Mouse (Mus musculus): ENCODE measurements around the gene Kat6b.

Gene Kat6b

DNA sequence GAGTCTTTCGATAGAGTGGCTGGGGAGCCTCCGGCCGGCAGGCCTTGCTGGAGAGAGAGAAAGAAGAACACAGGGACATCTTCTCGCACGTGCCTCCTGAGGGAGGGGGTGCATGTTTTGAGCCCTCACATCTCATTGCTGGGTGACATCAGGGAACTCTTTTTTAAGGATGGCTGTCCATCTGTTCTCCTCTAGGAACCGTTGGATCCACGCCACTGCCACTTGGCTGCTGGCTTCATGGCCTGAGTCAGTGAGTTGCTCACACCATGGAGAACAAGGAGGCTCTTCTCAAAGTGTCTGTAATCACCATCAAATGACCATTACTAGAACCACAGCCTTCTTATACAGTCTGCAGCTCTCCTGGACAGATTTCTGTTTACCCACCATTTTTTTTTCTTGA lies 108.4 kb downstream of the Kat6b start:
- DNase-seq (ENCODE audit: low read depth in 1 of 2, low spot score in 2 of 2), result no peak

DNA sequence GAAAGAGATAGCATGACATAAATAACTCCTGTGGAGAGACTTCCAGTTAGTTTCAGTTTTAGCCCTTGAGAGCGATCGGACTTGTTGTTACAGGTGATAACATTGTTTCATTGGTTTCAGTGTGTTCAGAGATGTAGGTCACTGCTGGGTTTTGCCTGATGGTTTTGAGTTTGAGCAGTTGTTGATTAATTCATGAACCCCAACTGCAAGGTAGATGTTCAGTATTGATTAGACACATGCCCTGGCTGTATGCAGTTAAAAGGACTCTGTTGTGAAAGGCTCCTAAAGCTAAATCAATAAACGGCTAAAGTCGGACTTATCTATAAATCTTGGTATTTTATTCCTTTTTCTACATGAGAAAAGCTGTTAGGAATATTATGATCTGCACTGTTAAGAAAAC lies 109.0 kb downstream of the Kat6b start:
- no peak for DNase-seq (ENCODE audit: low read depth in 1 of 2, low spot score in 2 of 2)

DNA sequence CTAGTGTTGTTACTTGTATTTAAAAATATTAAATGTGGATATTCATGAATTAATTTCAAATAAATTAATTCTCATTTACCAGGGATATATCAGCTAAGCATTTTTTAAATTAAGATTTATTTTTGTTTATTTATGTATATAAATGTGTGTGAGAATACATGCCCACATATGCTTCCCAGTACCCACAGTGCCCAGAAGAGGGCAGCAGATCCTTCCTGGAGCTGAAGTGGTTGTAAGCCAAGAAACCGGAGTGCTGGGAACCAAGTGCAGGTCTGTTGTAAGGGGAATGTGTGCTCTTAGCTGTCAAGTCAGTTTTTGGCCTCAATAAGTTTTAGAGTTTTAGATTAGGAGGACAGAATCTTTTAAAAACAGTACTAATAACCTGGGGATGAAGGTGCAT lies 110.9 kb downstream of the Kat6b start:
- DNase-seq (ENCODE audit: low read depth in 1 of 2, low spot score in 2 of 2), result no peak

DNA sequence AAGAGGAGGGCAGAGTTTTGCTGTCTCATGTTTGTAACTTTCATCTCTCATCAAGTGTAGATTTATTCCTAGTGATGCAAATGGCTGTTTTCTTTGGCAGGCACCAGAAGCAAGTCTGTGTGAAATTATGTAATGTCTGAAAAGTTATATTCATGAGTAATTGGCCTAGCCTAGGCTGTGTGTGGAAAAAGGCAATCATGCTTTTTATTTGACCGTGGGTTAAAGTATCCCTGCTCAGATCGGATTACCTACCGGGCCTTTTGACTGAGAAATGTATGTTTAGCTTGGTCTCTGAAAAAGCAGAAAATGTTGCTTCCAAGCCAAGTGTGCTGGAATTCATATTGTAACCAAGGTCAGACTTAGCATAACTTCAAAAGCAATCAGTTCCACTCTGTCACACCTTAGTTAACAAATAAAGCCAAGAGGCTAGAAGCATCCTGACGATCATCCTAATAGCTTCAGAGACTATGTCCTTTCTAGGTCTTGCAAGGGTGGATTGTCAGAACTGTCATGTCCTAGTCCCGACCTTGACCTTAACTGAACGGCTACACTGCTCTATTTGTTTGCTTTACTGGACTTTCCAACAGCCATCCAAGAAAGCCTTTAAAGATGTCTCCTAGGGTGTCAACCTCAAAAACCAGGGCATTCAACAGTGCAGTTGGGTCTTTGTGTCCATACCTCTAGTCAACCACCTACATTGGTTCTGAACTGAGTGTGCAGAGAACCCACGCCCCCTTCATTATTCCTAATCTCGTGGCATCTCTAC lies 111.9 kb downstream of the Kat6b start:
- no peak for DNase-seq (ENCODE audit: low read depth in 1 of 2, low spot score in 2 of 2)

DNA sequence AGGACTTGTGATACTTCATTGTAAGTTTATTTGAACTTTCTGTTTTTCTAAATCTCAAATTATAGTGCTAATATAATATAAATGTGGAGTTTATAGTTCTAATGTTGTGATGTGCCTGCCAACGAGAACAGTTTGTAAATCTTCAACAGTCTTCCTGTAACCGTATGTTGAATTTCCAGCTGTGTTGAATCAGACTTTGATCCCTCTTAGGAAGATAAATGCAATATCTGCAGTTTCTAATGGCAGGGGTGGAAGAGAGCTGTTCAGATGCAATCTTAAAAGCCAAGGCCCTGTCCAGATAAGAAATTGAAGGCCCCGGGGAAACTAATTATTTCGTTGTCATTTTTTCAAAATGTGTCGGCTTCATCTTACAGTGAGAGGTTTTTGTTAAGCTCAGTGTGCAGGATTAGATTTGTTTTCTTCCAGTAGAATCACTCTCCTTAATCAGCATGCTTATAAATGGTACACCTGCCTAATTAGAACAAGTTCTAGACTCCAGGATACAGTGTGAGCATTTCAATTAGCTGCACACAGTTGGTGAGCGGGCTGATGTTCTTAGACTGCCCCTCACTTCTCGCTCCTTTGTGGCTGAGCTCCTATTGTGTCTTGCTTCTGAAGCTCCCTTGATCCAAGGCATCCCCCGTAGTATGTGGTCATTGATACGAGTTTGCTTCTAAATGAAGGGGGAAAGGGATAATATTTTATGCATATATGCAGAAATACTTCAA lies 118.4 kb downstream of the Kat6b start:
- DNase-seq (ENCODE audit: low read depth in 1 of 2, low spot score in 2 of 2), result no peak

DNA sequence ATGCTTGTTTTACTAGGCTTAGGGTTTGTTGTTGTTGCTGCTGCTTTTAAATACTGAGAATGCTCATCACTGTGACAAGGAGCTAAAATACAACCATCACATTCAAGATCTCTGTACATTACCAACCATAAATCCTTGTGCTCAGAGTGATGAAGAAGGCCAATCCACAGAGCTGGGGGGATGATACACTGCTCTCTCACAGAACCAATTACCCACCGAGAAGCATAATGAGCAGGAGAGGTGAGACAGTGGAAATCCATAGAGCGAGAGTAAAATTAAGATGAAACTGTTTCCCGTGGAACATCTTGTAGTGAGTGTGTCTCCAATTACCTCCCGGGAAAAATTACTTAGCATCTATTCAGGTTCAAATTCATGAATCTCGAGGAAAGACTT lies 118.9 kb downstream of the Kat6b start:
- no peak for DNase-seq (ENCODE audit: low read depth in 1 of 2, low spot score in 2 of 2)

DNA sequence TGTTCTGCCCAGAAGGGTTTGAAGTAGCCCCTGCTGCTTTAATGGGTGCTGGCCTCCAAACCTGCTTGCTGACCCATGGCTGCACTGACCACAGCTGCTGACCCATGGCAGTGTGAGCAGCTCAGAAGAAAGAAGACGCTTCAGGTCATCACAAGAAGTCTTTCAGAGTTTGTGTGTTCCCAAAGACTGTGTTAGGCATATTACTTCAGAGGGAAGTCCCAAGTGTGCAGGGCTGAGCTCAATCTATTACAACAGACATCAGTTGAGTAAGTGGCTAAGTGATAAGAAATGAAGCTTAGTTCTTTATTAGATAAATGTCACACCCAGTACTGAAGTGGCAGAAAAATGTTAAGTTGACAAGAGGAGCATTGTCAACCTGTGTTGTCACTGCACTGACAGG lies 119.4 kb downstream of the Kat6b start:
- DNase-seq (ENCODE audit: low read depth in 1 of 2, low spot score in 2 of 2), result no peak

DNA sequence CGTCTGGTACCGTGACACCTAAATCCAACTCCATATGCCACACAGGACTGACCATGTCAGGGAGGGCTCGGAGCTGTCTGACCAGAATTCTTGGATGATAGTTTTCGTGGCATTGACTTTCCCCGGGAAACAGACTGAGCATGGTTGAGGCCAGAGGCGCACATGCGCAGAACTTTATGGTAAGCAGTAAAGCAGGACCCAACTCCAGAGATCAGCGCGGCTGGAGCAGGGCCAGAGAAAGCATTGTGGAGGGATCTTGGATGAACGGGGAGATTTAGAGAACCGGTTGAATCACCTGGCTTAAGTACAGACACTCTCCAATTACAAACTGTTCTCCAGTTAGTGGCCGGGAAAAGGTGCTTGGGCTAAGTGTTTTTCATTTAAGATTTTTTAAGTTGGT lies 120.9 kb downstream of the Kat6b start:
- DNase-seq (ENCODE audit: low read depth in 1 of 2, low spot score in 2 of 2), result no peak

DNA sequence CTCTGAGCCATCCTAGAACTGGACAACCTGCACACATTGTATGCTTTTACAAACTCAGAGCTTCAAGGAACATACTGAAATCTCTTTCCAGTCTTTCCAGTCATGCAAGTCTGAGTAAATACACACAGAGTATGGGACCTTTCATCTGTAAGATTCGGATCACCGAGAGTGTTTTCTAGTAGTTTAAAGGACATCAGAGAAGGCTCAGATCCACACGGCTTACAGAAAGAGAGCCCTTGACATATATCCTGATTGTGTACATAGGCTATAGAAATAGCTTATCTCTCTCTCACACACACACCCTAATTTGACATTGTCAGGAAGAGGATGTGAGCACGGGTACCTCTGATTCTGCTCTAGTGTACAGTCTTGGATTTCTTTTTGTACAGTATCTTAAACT lies 121.7 kb downstream of the Kat6b start:
- DNase-seq (ENCODE audit: low read depth in 1 of 2, low spot score in 2 of 2), result no peak

DNA sequence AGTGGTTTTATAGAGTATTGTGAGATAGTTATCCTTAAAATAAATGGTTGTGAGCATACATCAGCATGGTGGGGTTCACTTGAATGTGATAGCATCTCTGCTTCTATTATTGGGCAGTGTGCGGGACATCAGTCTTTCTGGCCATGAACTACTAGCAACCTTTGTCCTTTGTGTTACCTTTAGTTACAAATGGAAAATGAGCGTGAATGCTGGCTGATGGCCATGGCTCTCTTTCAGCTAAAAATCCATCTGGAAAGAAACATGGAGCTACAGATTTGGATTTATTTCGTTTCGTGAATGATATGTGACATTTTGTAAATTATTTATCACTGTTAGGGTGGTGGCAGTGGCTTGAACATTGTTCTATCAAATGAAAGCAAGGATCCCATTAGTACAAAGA lies 126.5 kb downstream of the Kat6b start:
- no peak for DNase-seq (ENCODE audit: low read depth in 1 of 2, low spot score in 2 of 2)

DNA sequence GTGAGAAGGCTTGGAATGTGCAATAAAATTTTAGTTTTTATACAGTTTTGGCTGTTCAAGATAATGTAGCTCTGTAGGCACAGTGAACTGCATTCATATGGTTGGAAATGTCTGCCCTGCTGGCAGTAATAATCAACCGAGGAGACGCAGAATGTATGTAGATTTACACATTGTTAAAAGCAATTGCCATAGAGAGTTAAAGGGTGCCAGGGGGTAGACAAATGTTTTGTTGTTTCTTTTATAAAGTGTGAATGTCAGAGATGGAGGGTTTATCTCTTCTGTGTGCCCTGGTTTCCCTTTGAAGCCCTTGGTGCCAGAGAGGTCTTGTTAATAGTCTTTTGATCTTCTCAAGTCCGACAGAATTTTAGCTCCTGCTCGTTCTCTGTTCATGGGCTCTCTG lies 127.7 kb downstream of the Kat6b start:
- DNase-seq (ENCODE audit: low read depth in 1 of 2, low spot score in 2 of 2), result no peak

DNA sequence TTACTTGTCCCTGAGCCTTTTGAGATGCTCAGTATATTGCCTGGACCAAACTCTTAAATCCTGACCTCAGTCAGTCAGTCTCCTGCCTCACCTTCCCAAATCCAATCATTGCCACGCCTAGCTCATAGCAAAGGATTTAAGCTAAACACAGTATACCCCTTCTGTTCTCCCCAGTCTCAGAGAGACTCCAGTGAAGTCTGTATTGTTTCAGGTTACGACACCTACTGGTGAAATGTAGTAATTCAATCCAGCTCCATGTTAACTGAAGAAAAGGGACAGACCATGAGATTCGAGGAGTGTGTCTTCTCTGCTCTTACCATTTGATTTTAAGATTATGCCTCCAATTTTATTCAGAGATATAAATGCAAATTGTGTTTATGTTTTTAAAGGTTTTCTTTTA lies 129.0 kb downstream of the Kat6b start:
- no peak for DNase-seq (ENCODE audit: low read depth in 1 of 2, low spot score in 2 of 2)

DNA sequence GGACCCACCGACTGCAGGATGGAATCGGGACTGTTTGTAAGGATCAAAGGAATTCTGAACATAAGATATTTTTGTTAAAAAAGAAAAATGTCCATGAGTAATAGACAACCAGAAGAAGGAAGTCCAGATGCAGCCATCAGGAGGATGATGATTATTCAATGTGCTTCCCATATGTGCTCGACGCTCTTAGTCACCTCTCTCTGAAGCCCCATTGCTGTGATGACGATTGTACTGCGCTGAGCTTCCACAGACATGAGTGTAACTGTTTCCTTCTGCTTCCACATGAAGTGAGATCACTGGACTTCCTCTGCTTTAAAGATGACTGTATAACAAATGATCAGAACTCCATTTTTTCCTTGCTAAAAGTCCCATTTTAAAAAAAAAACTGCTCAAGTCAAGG lies 131.8 kb downstream of the Kat6b start:
- no peak for DNase-seq (ENCODE audit: low read depth in 1 of 2, low spot score in 2 of 2)

DNA sequence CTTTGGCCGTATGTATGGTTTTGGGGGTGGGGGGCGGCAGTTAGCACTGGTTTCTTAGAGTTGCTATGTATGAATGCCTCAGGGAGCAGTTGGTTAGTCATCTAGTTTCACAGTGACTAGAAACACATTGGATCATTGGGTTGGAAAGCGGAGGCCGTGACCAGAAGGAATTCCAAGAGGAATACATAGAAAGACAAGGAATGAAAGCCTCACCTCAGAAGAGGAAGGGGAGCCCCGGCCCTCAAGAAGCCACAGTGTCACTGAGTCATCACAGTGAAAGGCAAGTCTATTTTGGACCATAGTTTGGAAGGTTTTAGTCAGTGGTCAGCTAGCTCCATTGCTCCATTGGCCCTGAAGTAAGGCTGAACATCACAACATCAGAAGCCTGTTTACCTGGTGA lies 132.9 kb downstream of the Kat6b start:
- no peak for DNase-seq (ENCODE audit: low read depth in 1 of 2, low spot score in 2 of 2)

DNA sequence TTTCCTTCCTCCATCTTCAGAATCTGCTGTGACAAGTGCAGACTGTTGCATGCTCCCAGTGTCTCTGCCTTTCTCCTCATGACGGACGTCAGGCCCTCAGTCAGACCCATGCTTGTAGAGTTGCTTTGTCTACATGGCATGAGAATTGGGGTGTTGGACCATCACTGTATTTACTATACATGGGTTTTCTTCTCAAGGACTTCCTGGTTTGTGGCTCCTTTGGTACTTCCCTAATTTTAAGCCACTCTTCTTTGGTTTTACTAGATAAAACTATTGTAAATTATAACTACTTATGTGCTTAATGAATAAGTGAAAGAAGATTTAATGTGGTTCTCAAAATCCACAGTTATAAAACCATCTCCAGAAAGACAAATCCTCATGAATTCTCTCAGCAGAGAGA lies 134.6 kb downstream of the Kat6b start:
- no peak for DNase-seq (ENCODE audit: low read depth in 1 of 2, low spot score in 2 of 2)

DNA sequence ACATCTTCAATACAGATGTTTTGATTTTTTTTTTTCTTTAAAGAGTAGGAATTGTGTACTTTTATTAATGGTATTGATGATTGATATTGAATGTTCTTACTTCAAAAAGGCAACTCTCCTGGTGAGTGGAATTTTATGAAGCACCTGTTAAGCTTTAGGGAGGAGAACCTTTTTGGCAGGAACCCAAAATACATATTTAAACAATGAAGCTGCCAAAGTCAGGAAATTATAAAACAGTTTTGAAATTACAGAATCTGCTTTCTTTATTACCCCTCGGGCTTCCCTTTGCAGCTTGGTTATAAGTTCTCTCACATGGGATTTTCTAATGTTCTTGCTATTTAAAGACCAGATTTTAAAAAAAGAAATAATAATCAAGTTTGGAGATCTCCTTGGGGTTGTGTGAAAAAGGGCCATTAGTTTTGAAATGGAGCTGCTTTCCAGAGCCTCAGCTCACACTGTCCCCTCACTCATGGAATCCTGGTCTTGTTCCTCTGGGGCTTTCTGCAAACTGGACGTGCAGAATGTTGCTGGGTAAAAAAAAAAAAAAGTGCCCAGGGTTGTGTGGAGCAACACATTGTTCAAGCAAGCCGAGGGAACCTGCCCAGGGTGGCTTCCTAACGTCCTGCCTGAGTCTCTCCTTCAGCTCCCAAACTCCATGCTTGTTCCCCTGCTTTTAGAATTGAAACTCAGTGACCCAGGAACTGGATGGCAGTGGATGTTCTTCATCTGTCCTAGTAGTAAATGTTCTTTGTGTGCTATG lies 136.2 kb downstream of the Kat6b start:
- no peak for DNase-seq (ENCODE audit: low read depth in 1 of 2, low spot score in 2 of 2)

DNA sequence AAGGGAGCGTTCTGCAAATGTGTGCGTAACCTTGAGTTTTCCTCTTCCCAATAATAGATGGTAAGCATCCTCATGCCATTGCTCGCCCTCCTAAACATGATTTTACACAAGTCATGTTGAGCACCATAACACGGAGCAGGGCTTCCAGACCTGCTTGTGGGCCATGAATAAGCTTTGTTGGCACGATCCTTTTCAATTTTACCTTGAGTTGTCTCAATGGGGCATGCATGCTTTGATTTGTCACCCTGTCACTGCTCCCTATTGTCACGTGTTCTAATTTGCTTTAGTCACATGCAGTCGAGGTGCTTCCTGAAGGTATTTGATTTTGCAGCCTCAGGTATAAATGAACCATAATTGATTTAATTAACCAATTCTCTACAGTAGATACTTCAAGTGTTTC lies 138.7 kb downstream of the Kat6b start:
- no peak for DNase-seq (ENCODE audit: low read depth in 1 of 2, low spot score in 2 of 2)

DNA sequence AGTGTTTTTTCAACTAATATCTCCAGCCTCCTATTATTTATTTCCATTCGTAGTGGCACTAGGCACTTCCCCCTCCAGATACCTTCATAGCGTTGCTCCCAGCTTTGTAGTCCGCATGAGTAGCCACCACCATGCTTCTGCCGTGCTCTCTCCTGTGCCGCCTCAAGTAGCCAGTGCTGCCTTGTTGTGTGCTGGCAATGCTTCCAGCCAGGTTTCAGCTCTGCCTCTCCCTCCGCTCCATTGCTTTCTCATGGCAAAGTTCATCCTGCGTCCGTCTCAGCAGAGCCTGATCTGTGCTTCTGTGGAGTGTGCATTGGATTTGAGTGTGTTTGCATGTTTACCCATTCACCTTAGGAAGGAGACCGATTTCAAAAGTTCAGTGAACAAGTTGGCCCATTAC lies 144.7 kb downstream of the Kat6b start:
- no peak for DNase-seq (ENCODE audit: low read depth in 1 of 2, low spot score in 2 of 2)

DNA sequence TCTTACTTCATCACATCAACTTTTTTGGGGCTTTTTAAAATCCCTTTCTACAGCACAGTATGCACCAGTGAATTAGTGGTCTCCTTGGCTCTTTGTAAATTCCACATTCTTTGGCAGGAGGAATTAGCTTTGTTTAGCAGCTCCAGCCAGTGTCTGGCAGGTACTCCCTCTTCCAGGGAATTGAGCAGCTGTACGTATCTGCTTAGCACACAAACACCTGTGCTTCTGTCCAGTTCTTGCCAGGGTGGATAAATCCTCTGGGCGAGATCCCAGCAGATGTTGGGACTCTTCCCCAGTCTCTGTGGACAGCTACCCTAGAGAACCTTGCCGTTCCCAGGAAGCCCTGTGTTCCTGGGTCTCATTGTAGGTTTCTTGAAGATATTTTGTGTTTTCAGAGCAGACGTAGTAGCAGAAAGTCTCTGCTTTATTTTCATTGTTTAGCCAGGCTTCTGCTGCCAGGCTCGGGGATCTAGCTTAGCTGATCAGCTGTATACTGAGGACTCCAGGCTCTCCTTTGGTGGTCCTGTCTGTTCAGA lies 150.5 kb downstream of the Kat6b start:
- DNase-seq (ENCODE audit: low read depth in 1 of 2, low spot score in 2 of 2), result no peak

DNA sequence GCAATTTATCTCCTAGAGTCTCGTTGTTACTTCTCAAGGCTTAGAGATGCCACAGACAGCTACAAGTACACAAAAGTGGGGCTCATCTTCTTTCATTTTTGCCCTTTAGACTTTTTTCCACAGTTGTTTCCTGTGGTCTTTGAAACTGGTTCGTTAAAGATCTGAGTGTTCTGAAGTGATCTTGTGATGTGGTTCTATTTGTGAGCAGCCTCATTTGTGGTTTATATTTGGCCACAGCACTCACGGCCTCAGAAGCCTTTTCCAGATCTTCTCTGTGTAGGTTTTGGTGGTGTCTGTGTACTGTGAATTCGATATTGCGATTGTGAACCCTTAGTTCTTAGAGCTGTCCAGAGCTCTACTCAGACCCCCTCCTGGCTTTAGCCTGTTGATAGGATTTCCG lies 155.3 kb downstream of the Kat6b start:
- DNase-seq (ENCODE audit: low read depth in 1 of 2, low spot score in 2 of 2), result no peak

DNA sequence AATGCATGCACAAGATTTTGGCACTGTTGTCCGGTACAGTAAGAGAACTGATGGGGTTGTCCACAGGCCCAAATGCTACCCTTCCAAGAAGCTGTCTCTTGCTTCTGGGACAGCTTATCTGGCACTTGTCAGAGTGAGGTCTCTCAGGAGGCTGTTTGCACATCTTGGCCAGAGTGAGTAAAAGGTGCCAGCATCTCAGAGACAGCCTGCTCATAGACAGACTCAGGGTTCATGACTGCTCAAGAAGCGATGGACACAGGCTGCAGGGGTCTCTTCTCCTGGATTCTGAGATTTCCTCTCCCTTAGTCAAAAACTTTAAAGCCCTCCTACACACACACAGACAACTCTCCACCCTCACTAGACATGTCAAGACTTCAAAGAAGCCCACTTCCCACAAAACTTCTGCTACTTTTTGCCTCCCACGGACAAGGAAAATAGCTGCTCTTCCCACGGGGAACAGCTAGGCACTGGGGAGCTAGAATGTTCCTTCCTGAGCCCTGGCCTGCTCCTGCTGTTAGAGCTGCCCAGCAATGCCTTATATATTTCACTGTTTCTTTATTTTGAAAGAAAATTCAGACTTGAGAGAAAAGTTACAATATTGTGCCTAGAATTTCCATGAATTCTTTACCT lies 159.7 kb downstream of the Kat6b start:
- no peak for DNase-seq (ENCODE audit: low read depth in 1 of 2, low spot score in 2 of 2)
